Mouse (Mus musculus) brain, adult 2 months (tissue): Measurements from ENCODE around the gene Gm45521.
"Not testable (repeated sequence)": the region's sequence is repeated elsewhere in the genome, so short reads cannot be mapped to it uniquely, and the experiment has no call there.

Source experiments
- DNase-seq: peaks from one replicate; pipeline ENCODE4 v3.0.0; 2011; ENCODE audit warnings: low read depth, low spot score

Gene Gm45521

DNA sequence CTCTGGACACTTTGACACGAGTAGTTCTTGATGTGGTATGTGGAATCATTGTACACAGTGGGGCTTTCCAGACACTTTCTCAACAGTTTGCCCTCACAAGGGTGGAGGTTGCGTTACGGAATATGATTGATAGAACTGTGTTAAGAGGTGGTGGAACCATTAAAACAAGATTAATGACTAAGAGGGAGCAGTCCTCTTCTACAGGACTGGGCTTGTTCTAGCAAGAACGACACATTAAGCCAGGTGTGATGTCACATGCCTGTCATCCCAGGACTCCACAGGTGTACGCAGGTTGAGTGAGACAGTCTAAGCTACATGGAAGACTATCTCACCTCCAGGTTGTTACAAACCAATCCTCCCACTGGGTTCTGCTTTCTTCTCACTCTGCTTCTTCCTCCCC is 42.3 kb downstream of the Gm45521 start:
- no peak for DNase-seq

DNA sequence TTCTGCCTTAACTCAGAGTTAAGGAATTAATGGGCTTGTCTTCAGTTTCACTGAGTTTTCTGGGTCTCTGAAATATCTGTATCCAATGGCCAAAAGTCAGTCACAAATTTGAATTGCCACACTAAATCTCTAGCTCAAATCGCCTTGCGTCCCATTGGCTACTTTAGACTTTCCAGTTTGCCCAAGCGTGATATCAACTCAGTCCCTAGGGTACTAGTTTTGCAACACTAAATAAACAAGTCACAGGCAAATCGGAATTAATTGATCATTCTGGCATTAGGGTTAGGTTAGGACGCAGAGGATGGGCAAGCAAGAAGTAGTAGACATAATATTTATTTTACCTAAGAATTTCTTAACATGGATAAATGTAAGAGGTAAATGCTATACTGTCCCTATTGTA is 43.2 kb downstream of the Gm45521 start:
- DNase-seq, result no peak

DNA sequence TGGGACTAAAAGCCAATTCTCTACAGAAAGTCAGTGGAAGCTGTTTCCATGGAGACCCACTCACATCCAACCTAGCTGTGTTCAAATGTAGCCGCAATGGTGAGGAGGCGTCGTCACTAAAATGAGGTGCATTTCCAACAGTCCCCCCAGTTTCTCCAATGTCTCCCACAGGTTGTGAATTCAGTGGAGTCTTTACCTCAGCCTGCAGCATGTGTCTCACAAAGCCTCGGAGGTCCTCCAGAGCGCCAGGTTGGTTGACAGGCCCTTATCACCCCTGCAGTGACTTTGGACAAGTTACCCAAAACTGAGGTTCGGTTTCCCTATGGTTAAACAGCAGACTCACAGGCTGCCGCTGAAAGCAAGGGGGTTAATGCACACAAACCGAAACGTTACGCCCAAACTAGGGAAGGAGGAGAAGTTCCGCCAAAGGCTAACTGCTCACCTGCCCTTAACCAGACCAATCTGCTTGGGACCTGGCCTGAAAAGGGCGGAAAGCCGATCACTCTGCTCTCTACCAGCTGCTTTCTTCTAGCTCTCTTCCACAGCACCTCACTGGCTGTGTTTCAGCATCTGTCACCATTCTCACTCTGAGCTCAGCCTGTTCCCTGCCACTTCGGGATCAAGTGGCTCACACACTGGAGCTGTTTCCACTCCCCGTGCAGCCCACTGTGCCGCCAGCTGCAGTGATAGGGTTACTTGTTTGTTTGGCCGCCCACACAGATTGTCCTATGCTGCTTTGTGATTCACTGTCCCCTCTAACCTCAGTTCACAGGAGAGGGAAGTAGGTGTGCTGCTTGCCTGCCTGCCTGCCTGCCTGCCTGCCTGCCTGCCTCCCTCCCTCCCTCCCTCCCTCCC is 44.0 kb downstream of the Gm45521 start:
- DNase-seq, result peak; percentile 80

DNA sequence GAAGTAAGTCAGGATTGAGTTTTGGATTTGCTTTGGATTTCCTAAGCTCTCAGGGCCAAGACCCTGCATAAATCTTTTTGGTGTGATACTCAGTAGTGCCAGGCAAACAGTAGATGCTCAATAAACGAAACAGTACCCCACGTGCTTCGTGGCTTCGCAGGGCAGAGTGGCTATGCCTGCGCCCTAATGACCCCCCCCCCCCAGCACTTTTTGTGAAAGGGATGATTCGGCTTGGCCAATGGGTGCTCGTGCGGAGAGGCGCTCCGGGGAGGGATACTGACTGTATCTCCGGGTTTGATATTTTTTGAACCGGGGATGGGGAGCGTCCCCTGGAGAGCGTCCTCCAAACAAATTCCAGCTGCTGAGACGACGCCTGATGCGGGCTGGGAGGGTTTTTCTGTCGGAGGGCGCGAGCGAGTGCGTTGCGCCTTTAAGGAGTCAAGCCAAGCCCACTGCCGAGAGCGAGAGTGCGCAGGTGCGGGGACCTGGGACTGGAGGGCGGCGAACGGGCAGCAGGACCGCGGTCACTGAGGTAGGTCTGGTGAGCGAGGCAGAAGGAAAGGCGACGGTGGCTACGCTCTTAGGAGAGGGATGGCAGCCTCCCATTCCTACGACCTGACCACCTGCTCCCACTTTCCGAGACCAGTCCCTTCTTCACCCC is 45.5 kb downstream of the Gm45521 start, which contains the start of gene Abhd6:
TSS of gene Abhd6 (plus strand) at position 471 of the 661 bp plus-strand sequence.
- DNase-seq, result peak; percentile 95

DNA sequence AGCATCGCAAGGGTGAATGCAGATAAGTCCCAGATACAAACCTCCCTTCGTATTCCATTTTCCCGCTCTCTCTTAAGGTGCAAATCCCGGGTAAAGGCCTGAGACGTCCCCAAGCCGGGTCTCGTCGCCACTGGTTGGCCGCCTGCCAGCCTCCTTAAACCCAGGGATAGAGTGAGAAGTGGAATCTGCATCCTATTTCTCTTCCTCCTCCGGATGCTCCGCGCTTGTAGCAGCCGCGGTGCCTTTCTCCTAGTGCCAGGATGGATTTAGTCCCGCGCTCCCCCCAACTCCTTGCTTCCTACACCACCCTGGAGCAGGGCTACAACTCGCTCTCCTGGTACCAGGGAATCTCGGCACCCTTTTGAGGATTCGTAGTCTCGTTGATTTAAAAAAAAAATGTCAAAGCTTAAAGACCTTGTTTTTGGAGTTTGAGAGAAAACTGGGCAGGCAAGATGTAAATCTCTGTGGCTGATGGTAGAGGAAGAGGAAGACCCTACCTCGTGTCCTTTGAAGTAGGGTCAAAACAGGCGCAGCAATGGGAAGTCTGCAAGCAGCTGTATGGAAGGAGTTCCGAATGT is 46.1 kb downstream of the Gm45521 start:
- peak; percentile 76 for DNase-seq

DNA sequence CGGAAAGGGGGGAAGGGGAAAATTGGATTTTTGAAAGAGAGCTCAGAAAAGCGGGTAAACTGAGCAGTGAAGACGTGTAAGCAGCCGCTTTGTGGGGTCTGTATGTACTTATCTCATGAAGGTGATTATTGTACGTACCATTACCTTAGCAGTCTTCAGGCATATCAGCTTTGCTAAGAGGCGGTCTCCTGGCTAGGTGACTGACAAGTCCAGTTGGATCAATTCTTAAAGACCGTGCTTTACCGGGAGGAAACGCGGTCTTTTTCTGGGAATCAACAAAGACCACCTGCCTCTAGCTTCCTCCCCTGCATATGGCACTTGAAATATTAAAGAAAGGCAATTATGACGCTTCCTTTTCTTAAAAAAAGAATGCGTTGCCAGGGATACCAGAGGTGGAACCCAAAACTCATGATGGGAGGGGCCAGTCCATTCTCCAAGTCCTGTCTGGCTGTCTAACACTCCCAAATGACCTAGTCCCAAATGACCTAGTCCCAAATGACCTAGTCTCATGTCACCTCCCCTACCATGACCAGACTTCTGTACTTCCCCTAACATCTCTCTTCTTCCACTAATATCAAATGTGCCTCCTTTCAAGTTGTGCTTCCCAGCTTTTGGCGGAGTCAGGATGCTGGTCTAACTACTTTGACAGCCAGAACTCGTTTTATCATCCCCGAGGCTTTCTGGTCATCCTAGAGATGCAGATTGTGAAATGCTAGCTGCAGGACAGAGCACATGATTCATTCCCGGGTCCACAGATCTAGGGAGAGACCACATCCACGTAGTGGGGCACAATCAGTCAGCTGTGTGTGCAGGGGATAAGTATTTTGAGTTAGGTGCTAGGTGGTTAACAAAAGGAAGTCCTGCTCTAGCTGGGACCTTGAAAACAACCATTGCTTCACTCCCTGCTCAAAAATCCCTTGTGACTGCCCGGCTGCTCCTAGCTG is 46.9 kb downstream of the Gm45521 start:
- DNase-seq, result peak; percentile 48

DNA sequence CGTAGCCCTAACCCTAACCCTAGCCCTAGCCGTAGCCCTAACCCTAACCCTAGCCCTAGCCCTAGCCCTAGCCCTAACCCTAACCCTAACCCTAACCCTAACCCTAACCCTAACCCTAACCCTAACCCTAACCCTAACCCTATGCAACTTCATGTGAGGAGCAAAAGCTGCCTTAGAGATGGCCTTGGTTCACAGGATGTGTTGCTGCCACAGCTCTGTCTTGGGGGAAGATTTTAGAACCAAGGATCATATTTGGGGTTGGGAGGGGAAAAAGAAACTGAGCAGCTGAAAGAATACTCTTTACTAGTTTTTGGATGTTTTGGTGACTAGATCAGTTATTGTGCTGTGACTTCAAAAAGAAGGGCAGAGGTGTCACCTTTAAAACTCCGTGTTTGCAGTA is 49.0 kb downstream of the Gm45521 start:
- DNase-seq, result not testable (repeated sequence)

DNA sequence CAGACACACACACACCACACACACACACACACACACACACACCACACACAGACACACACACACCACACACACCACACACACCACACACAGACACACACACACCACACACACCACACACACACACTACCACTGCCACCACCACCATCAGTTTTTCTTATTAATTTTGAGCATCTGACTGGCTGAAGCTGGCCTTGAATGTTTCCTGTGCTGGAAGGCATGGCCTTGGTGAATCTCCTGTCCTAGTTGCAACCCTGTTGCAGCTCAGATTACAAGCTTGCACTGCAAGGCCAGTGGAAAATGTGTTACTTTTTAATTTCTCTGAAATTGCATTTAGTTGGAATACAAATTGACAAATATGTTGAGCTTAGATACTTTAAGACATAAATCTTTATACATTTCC is 50.0 kb downstream of the Gm45521 start:
- no peak for DNase-seq

DNA sequence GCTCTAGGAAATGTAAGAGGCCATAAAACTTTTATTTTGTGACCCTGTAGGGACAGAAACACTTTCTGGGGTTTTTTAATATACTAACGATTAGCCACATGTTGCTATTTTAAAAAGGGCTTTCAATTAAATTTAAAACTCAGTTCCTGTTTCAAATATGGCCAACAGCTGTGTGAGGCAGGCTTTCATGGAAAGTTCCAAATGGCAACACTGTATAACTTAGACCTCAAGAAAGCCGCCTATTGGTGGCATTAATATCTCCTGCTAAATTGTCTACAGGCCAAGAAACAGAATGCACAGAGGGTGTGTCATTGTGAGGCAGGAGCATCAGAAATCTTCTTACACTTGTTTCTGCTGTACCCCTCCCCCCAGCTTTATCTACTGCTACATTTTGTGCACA is 50.4 kb downstream of the Gm45521 start:
- DNase-seq, result no peak

DNA sequence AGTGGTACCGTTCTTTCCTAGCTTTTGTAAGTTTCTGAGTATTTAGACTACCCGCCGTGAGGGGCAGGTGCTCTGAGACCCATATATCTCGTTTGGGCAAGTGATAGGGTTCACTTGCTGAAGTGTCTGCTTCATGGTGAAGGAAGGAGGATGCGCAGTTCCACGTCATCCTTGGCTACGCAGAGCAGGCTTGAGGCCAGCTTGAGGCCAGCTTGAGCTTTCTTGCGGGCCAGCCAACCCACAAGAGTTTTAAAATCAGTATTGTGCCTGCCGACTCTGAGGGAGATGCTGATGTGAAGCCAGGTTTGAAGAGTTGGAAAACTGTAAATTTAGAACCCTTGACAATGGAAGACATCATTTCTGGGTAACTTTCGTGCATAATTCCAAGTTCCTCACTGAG is 50.8 kb downstream of the Gm45521 start:
- DNase-seq, result peak; percentile 77
